In genomic region chr1:43537496-43537895, GRCm38 (mm10) we compare ENCODE assay signal across 16 mouse cellular contexts.
"Had no signal": no experiment of that assay in that cellular context is flagged by ENCODE, and none has a peak within 500 bp of the region (broad histone marks: within the 10 kb centered on the region; RNA-seq: fewer than 3 reads in every experiment).

No protein-coding gene starts in this region.

- H3K4me2 ChIP-seq: lung, embryonic 15.5 days; midbrain, embryonic 11.5 days; midbrain, embryonic 13.5 days; midbrain, embryonic 15.5 days; neural tube, embryonic 12.5 days; stomach, embryonic 15.5 days had no signal

- H3K4me3 ChIP-seq: lung, embryonic 15.5 days; megakaryocyte, embryonic 14.5 days; midbrain, embryonic 13.5 days; midbrain, embryonic 15.5 days; neural tube, embryonic 12.5 days; stomach, embryonic 15.5 days had no signal

- H3K27ac ChIP-seq: lung, embryonic 15.5 days; macrophage; midbrain, embryonic 13.5 days; midbrain, embryonic 15.5 days; neural tube, embryonic 12.5 days; stomach, embryonic 15.5 days; stomach, postnatal 0 days had no signal

- H3K4me1 ChIP-seq: neural tube, embryonic 12.5 days; stomach, embryonic 15.5 days had no signal

- DNase-seq: lung, postnatal 14 days; lung, postnatal 36 days; right cerebral cortex, postnatal 14 days; thymus, adult 2 months; thymus, postnatal 25 days; thymus, postnatal 4 days had no signal

- H3K9ac ChIP-seq: lung, embryonic 15.5 days; midbrain, embryonic 13.5 days; midbrain, embryonic 15.5 days; neural tube, embryonic 12.5 days; stomach, embryonic 15.5 days had no signal

- H3K36me3 ChIP-seq: midbrain, embryonic 13.5 days; midbrain, embryonic 15.5 days had no signal

- H3K9me3 ChIP-seq: lung, embryonic 15.5 days; megakaryocyte, embryonic 14.5 days; midbrain, embryonic 13.5 days; midbrain, embryonic 15.5 days; neural tube, embryonic 12.5 days; stomach, embryonic 15.5 days had no signal

- ATAC-seq: lung, postnatal 0 days; midbrain, embryonic 13.5 days; midbrain, embryonic 15.5 days had no signal

- H3K27me3 ChIP-seq: lung, embryonic 15.5 days; megakaryocyte, embryonic 14.5 days; midbrain, embryonic 13.5 days; midbrain, embryonic 15.5 days; neural tube, embryonic 12.5 days; stomach, embryonic 15.5 days had no signal
